Mouse (Mus musculus) spleen, postnatal 10 days (tissue): ENCODE measurements at regions not wholly inside any gene's neighbourhood (a gene's known extent, or its start where the extent isn't known, plus 50 kb on each side); places are given as distances from the start of the nearest gene placed in this dataset.
"Not testable (repeated sequence)": the region's sequence is repeated elsewhere in the genome, so short reads cannot be mapped to it uniquely, and the experiment has no call there.

Experiments
- DNase-seq, 2 experiments: peaks; one replicate each; pipeline ENCODE4 v3.0.0; 2021 to 2022; ENCODE audit warnings: low spot score in 2 of 2

DNA sequence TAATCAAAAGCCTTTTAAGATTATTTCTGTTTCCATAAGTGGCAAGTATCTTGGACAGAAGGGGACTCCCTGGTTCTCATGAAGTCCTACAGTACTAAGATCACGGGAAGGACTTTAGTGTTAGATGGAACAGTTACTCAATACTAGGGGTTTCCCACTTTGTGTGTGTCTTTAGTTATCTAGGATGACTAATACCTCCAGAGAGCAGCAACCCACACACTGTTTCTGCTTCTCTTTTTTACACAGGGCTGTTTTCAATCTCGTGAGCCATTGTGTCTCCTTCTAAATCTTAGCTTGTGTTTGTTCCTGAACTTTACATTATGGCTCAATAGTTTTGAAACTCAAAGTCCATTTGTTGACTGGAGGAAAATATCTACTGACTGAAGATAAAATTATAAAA lies 496.5 kb upstream of the Impg1 start:
- DNase-seq: no peak

GRCm38 (mm10) chr9:80942991-80943390 lies 477.7 kb upstream of the Impg1 start:
- peak in 1 of 2 experiments; percentile 10 for DNase-seq

DNA sequence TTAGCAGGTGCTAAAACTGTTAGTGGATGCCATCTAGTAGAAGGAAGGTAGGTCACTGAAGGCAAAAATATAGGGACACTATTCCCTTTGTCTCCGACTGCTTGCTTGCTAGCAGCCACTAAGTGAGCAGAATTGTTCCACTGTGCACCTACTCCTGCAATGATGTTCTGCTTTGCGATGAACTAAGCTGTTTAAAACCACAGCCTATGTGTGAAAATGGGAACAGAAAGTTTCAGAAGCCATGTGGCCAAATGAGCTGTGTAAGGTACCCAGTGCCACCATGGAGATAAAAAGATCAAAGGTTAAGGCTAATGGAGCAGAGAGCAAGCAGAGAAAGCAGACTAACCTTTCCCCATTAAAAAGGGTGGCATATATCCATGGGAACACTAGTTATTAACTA lies 476.1 kb upstream of the Impg1 start:
- DNase-seq: no peak

DNA sequence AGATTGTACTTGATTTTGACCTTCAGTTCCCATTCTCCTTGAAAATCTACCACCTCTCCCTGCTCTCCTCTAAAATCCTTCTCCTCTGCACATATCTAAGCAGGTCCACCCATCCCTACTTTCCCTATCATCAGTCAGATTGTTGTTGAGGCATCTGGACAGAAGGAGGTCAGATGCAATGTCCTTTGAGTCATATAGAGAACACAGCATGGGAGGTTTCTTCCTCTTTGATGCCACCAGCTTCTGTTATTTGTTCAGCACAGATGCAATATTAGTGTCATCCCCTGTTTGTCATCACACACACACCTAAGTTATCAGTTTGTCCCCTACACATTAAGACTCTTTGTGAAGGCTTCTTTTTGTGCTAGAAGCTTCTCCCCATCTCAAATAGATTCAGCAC lies 473.0 kb upstream of the Impg1 start:
- no peak for DNase-seq

GRCm38 (mm10) chr9:80930628-80931027 lies 465.3 kb upstream of the Impg1 start:
- DNase-seq: no peak

DNA sequence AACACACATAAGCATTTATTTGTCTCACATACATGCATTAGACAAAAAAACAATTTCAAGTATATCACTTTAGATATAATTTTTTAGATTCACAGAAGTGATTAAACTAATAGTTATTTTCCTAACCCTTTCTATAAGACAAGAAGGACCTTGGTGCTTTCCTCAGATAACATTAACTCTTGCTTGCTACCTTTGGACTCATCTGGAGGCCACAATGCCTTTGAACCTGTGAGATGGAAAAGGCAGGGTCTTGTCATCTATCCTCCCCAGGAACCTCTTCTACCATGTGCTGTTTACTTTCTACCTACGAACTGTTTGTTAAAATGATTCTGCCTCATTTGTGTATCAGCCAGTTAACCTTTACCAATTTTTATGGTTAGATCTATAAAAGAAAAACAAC lies 455.0 kb upstream of the Impg1 start:
- DNase-seq: no peak

- no peak for DNase-seq
Measured at GRCm38 (mm10) chr9:80913867-80914266, 448.6 kb upstream of the Impg1 start.

DNA sequence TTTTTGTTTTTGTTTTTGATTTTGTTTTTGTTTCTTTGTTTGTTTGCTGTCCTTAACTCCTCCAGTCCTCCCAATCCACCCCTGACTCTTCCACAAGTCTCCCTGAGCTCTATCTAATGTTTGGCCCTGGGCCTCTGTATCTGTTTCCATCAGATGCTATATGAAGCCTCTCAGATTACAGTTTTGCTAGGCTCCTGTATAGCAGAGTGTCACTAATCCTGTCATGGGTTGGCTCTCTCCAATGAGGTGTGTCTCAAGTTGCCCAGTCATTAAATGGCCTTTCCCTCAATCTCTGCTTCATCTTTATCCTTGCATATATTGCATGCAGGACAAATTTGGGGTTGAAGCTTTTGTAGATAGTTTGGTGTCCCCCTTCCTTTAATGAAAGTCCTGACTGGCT lies 446.9 kb upstream of the Impg1 start:
- no peak for DNase-seq

GRCm38 (mm10) chr9:80866807-80867206 lies 401.5 kb upstream of the Impg1 start:
- no peak for DNase-seq

GRCm38 (mm10) chr9:80858998-80859397 lies 393.7 kb upstream of the Impg1 start:
- no peak for DNase-seq

DNA sequence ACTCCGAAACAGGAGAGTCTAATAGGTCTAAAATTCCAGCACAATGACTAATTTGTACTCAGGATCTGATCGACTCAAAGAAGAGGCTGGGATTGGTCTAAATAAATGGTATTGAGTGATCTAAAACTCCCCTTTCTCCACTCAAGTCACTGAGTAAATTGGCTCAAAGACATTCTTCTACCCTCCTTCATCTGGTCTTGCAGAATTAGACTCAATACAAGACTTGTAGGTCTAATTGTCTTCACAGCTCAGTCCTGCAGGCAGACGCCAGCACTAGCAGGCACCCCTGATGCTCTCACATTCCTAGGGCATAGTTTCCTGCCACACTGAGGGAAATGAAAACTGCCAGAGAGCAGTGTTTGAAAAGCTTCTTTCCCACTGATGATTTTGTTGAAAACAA lies 382.9 kb upstream of the Impg1 start:
- DNase-seq: no peak

DNA sequence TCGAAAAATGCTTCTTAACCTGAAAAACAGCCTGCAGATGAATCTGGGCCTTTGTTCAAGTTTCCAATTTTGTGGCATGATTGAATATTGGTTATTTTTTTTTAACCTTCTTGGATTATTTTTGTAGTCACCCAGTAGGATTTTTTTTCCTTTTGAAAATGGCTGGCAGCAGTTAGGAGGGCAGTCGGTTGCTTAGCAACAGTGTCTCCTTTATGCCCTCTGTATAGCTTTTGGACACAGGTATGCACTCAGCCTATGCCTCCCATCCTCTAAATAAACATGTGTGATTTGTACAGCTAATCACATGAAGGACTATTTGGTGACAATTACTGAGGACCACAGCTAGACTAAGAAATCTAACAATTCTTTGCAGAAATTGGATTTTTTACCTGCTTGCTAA lies 367.5 kb upstream of the Impg1 start:
- no peak for DNase-seq

DNA sequence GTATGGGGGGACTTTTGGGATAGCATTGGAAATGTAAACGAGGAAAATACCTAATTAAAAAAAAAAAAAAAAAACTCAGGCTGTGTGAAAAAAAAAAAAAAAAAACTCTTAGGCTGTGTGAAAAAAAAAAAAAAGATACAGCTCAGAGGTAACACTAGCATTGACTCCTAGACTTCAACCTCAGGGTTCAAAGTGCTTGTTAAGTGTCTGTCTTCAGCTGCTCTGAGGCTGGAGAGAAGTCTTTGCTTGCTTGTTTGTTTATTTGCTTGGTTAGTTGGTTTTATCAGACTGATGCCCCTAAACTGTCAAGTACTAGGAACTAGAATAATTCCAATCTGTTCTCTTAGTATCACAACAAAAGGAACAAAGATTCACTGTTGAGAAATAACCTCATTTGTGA lies 360.1 kb upstream of the Impg1 start:
- DNase-seq: no peak

GRCm38 (mm10) chr9:80820066-80820465 lies 354.8 kb upstream of the Impg1 start:
- DNase-seq: no peak

GRCm38 (mm10) chr9:80819070-80819469 lies 353.8 kb upstream of the Impg1 start:
- DNase-seq: no peak

- not testable (repeated sequence) for DNase-seq
Measured at GRCm38 (mm10) chr9:80813921-80814320, 348.6 kb upstream of the Impg1 start.

DNA sequence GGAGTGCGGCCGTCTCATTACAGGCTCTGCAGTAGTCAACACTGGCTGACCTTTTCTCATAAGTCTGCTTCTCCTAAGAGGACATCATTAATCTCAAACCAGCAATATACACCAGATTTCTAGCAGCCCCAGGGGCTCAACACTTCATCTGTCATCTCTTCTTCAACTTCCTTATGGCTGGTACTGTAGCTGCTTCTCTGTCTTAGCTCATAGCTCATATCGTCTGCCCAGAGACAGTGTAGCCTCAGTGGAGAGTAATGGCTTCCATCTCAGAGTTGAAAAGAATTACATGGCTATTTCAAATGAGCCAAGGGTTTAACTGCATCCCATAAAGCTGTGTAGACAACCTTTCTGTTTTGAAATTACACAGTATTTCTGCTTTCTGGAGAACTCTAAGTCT lies 326.2 kb upstream of the Impg1 start:
- DNase-seq: no peak

DNA sequence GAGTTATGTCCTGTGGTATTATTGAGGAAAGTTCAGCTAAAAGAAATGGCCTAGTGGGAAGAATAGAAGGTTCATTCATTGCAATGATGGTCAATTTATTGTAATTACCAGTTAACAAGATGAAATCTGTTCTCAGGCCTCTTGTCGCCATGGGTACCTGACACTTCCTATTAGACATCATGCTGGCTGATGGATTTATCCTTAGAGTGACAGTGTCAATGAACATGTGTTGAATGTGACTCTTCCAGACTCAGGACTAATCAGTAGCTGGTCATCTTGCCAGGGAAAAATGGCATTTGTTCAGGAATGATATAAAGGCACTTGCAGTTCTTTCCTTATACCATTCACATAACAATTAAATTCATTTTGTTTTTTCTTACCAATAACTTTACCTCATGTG lies 309.3 kb upstream of the Impg1 start:
- DNase-seq: no peak

GRCm38 (mm10) chr9:80735806-80736205 lies 270.5 kb upstream of the Impg1 start:
- not testable (repeated sequence) for DNase-seq

DNA sequence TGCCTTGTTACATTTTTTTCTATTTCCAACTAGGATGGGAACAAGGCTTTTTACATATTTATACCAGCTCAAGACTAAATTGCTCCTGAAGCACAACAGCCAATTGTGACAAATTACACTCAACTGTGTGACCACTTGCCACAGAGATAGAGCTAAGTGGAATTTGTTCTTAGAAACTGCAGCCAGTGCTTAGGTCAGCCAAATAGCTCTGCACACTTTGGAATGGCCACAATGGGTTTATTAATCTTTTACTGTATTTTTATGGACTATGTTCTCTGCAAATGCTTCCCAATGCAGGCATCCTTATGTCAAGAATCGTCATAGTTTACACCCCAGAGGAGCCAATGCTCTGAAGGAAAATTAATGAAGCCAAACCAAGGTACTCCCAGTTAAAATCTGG lies 267.7 kb upstream of the Impg1 start:
- DNase-seq: no peak

- no peak for DNase-seq
Measured at GRCm38 (mm10) chr9:80723638-80724037, 258.4 kb upstream of the Impg1 start.

GRCm38 (mm10) chr9:80718516-80718915 lies 253.2 kb upstream of the Impg1 start:
- no peak for DNase-seq

GRCm38 (mm10) chr9:80709781-80710180 lies 244.5 kb upstream of the Impg1 start:
- DNase-seq: no peak

- no peak for DNase-seq
Measured at GRCm38 (mm10) chr9:80705264-80705663, 240.0 kb upstream of the Impg1 start.

- no peak for DNase-seq
Measured at GRCm38 (mm10) chr9:80697171-80697570, 231.9 kb upstream of the Impg1 start.
